Mouse (Mus musculus) hindbrain, embryonic 11.5 days (tissue): ENCODE measurements at regions not wholly inside any gene's neighbourhood (a gene's known extent, or its start where the extent isn't known, plus 50 kb on each side); places are given as distances from the start of the nearest gene placed in this dataset.
"Not testable (repeated sequence)": the region's sequence is repeated elsewhere in the genome, so short reads cannot be mapped to it uniquely, and the experiment has no call there.

Experiments used
- ATAC-seq: fragments of 200-750 bp; cut with Nextera tagmentation; 2 replicates; pipeline ENCODE4 v1.8.0; 2017; ENCODE audit warnings: mild to moderate bottlenecking, moderate TSS enrichment, moderate library complexity; ENCODE audit not compliant: low FRiP score
- DNase-seq: peaks from one replicate; pipeline ENCODE4 v3.0.0-alpha.2; 2015; ENCODE audit warnings: low spot score
- H3K27ac ChIP-seq: fragments of 300-500 bp; sonication (generic); 2 replicates; pipeline ENCODE4 v1.5.1; 2014; ENCODE audit warnings: mild to moderate bottlenecking, low read depth, low read length
- H3K27me3 ChIP-seq: fragments of 300-500 bp; sonication (generic); 2 replicates; pipeline ENCODE4 v1.6.1; 2014; ENCODE audit warnings: mild to moderate bottlenecking, low read length, moderate library complexity, mixed read lengths; ENCODE audit not compliant: control insufficient read depth, insufficient read depth
- H3K36me3 ChIP-seq: fragments of 300-500 bp; sonication (generic); 2 replicates; pipeline ENCODE4 v1.6.1; 2014; ENCODE audit warnings: mild to moderate bottlenecking, low read length, moderate library complexity, mixed read lengths; ENCODE audit not compliant: control insufficient read depth, insufficient read depth
- H3K4me1 ChIP-seq: fragments of 300-500 bp; sonication (generic); replicated peaks from 2 replicates; pipeline ENCODE4 v1.6.1; 2014; ENCODE audit warnings: low read length, mixed read lengths; ENCODE audit not compliant: control insufficient read depth, insufficient read depth
- H3K4me2 ChIP-seq: fragments of 300-500 bp; sonication (generic); replicated peaks from 2 replicates; pipeline ENCODE4 v1.6.1; 2014; ENCODE audit warnings: mild to moderate bottlenecking, low read depth, low read length
- H3K4me3 ChIP-seq: fragments of 300-500 bp; sonication (generic); 2 replicates; pipeline ENCODE4 v1.5.1; 2014; ENCODE audit warnings: low read depth, low read length
- H3K9ac ChIP-seq: fragments of 300-500 bp; sonication (generic); 2 replicates; pipeline ENCODE4 v1.6.1; 2014; ENCODE audit warnings: low read depth, low read length
- H3K9me3 ChIP-seq: fragments of 300-500 bp; sonication (generic); 2 replicates; pipeline ENCODE4 v1.6.1; 2016; ENCODE audit warnings: low read length; ENCODE audit not compliant: control insufficient read depth
- WGBS: fragments of 180-500 bp; shearing (Covaris S2); extraction: QIAGEN DNeasy Blood & Tissue Kit; methylation state at CpG from one replicate; pipeline ENCODE4 v1.1.7; 2014; 5-methylcytosine and 5-hydroxymethylcytosine counted together

- not testable (repeated sequence) for H3K4me1 ChIP-seq, H3K9me3 ChIP-seq, DNase-seq, H3K36me3 ChIP-seq, H3K4me3 ChIP-seq, H3K27me3 ChIP-seq, ATAC-seq, H3K9ac ChIP-seq, H3K27ac ChIP-seq, H3K4me2 ChIP-seq
- no CpG with 5 or more reads among the region's 1 CpGs for WGBS
These were observed 735.0 kb downstream of the Dad1 start for GRCm38 (mm10) chr14:53518954-53519353.

- H3K27ac ChIP-seq, H3K27me3 ChIP-seq, H3K4me2 ChIP-seq, H3K4me3 ChIP-seq, H3K36me3 ChIP-seq, H3K9me3 ChIP-seq, DNase-seq, ATAC-seq, H3K9ac ChIP-seq, H3K4me1 ChIP-seq: not testable (repeated sequence)
- WGBS: no CpG with 5 or more reads among the region's 10 CpGs
These were observed 737.2 kb downstream of the Dad1 start for GRCm38 (mm10) chr14:53516623-53517238.

GRCm38 (mm10) chr14:53505389-53505788, 748.5 kb downstream of the Dad1 start:
- H3K4me2 ChIP-seq, H3K27ac ChIP-seq, H3K36me3 ChIP-seq, H3K27me3 ChIP-seq, H3K9ac ChIP-seq, H3K4me1 ChIP-seq, ATAC-seq, H3K4me3 ChIP-seq, H3K9me3 ChIP-seq: not testable (repeated sequence)
- peak; percentile 63 for DNase-seq
- 59% methylated on average over 1 of the region's 2 CpGs for WGBS

GRCm38 (mm10) chr14:53488383-53488782, 765.5 kb downstream of the Dad1 start:
- DNase-seq, H3K9me3 ChIP-seq, H3K27me3 ChIP-seq, H3K9ac ChIP-seq, H3K4me3 ChIP-seq, ATAC-seq, H3K36me3 ChIP-seq, H3K27ac ChIP-seq, H3K4me2 ChIP-seq, H3K4me1 ChIP-seq: not testable (repeated sequence)
- 95% methylated on average over 7 of the region's 9 CpGs for WGBS

GRCm38 (mm10) chr14:53487611-53488010, 766.3 kb downstream of the Dad1 start:
- not testable (repeated sequence) for ATAC-seq, H3K4me1 ChIP-seq, H3K9ac ChIP-seq, H3K27ac ChIP-seq, H3K4me3 ChIP-seq, DNase-seq, H3K36me3 ChIP-seq, H3K9me3 ChIP-seq, H3K4me2 ChIP-seq, H3K27me3 ChIP-seq
- WGBS: 49% methylated on average over 3 of the region's 5 CpGs

- whole genome bisulfite sequencing: 88% methylated on average over 7 of the region's 7 CpGs
- ATAC-seq, H3K36me3 ChIP-seq: not testable (repeated sequence)
These were observed 779.7 kb downstream of the Dad1 start for GRCm38 (mm10) chr14:53474170-53474569.

GRCm38 (mm10) chr14:53460790-53461189, 793.1 kb downstream of the Dad1 start:
- ATAC-seq, H3K36me3 ChIP-seq, H3K27ac ChIP-seq, H3K27me3 ChIP-seq, H3K4me1 ChIP-seq, H3K9me3 ChIP-seq, H3K9ac ChIP-seq, H3K4me3 ChIP-seq, H3K4me2 ChIP-seq, DNase-seq: not testable (repeated sequence)

More at GRCm38 (mm10) chr14:53474170-53474569, 779.7 kb downstream of the Dad1 start:
- not testable (repeated sequence) for H3K9ac ChIP-seq, H3K27ac ChIP-seq, H3K4me3 ChIP-seq, H3K4me2 ChIP-seq, H3K27me3 ChIP-seq, H3K9me3 ChIP-seq, DNase-seq, H3K4me1 ChIP-seq

GRCm38 (mm10) chr14:53454001-53454400, 799.9 kb downstream of the Dad1 start:
- Histone ChIP-seq H3K4me1 (no peaks in the 10 kb centered on the region), H3K27me3 (no peaks in the 10 kb centered on the region), H3K9me3 (no peaks in the 10 kb centered on the region), H3K4me3 (no peak overlapping the region), H3K27ac (no peak overlapping the region), H3K4me2 (no peak overlapping the region), H3K9ac (no peak overlapping the region), H3K36me3 (no peaks in the 10 kb centered on the region)
- no peak for DNase-seq
- no peak for ATAC-seq
- WGBS: 98% methylated on average over 1 of the region's 1 CpGs

- H3K36me3 ChIP-seq: not testable (repeated sequence)
These were observed 814.3 kb downstream of the Dad1 start for GRCm38 (mm10) chr14:53439643-53440042.

More at GRCm38 (mm10) chr14:53439643-53440042, 814.3 kb downstream of the Dad1 start:
- H3K4me3 ChIP-seq, H3K4me2 ChIP-seq, H3K27me3 ChIP-seq, DNase-seq, ATAC-seq, H3K9ac ChIP-seq, H3K27ac ChIP-seq, H3K4me1 ChIP-seq, H3K9me3 ChIP-seq: not testable (repeated sequence)
